8 mouse cellular contexts compared by ENCODE assay signal in genomic region chr11:85833761-85834385, GRCm38 (mm10). TPM values are rescaled to one million over a fixed set of nuclear protein-coding genes. Genes with fewer than 3 reads are reported as not detected.
DNase-seq lines count a peak whose midpoint lies in the region; ATAC-seq lines count a peak whose summit lies in the region.

No protein-coding gene starts in this region.

- peaks cover 54% of the 10 kb centered on the region for H3K4me1 ChIP-seq in forebrain, embryonic 12.5 days
- H3K4me1 ChIP-seq in forebrain, embryonic 16.5 days (replicated peaks; ENCODE audit: control insufficient read depth, insufficient read depth, low read length) = peaks cover 34% of the 10 kb centered on the region

- H3K4me3 ChIP-seq in forebrain, embryonic 12.5 days (replicated peaks) = peak overlapping the region; percentile 44; the same call in 1 of the 2 replicates
- no peak overlapping the region for H3K4me3 ChIP-seq in forebrain, embryonic 16.5 days (replicated peaks; ENCODE audit: low read length)

- H3K27ac ChIP-seq in forebrain, embryonic 12.5 days = no peak overlapping the region
- H3K27ac ChIP-seq in forebrain, embryonic 16.5 days (ENCODE audit: low read length) = no peak overlapping the region

- DNase-seq in embryo, embryonic 11 days = peak; percentile 50
- peak; percentile 26 for DNase-seq in induced T-regulatory cell, adult 2 months (ENCODE audit: low read depth)
- DNase-seq in lung, postnatal 10 days = peak; percentile 32
- no peak for DNase-seq in adipocyte (ENCODE audit: low spot score)
- no peak for DNase-seq in layer of hippocampus, adult 9-11 months
- no peak for DNase-seq in right cerebral cortex, postnatal 4 days

- H3K27me3 ChIP-seq in forebrain, embryonic 12.5 days = peaks cover 98% of the 10 kb centered on the region
- peaks cover 60% of the 10 kb centered on the region for H3K27me3 ChIP-seq in forebrain, embryonic 16.5 days (replicated peaks; ENCODE audit: control insufficient read depth, insufficient read depth, low read length)

- peak overlapping the region; percentile 12; the same call in 1 of the 2 replicates for H3K9ac ChIP-seq in forebrain, embryonic 12.5 days
- no peak overlapping the region for H3K9ac ChIP-seq in forebrain, embryonic 16.5 days (replicated peaks; ENCODE audit: low read depth, low read length)

- H3K36me3 ChIP-seq in forebrain, embryonic 12.5 days (replicated peaks) = no peaks in the 10 kb centered on the region
- no peaks in the 10 kb centered on the region for H3K36me3 ChIP-seq in forebrain, embryonic 16.5 days (ENCODE audit: control insufficient read depth, insufficient read depth)

- H3K9me3 ChIP-seq in forebrain, embryonic 12.5 days = no peaks in the 10 kb centered on the region
- H3K9me3 ChIP-seq in forebrain, embryonic 16.5 days (ENCODE audit: control insufficient read depth, low read length) = no peaks in the 10 kb centered on the region

- H3K4me2 ChIP-seq in forebrain, embryonic 12.5 days = no peak overlapping the region
- no peak overlapping the region for H3K4me2 ChIP-seq in forebrain, embryonic 16.5 days (ENCODE audit: low read length)

- ATAC-seq in forebrain, embryonic 12.5 days (ENCODE audit: low FRiP score) = no peak
- ATAC-seq in forebrain, embryonic 16.5 days = no peak

- 4% methylated on average over 11 of the region's 11 CpGs for WGBS in forebrain, embryonic 12.5 days
- WGBS in forebrain, embryonic 16.5 days = 4% methylated on average over 11 of the region's 11 CpGs

RNA-seq across cellular contexts. Expression of gene Tbx2, which starts 1.5 kb away (rescaled TPM):
- polyA plus RNA-seq in forebrain, embryonic 12.5 days (2016; fragmentation: Nextera tagmentation; extraction: Ambion mirVana) = 0.81 and 1.0 TPM in 2 replicates
- polyA plus RNA-seq in forebrain, embryonic 16.5 days (2015; fragmentation: Nextera tagmentation; extraction: Ambion mirVana) = 0.47 and 0.68 TPM in 2 replicates

RNA-seq across cellular contexts. Expression of gene Gm11444, which starts 16.3 kb away (rescaled TPM):
- polyA plus RNA-seq in forebrain, embryonic 12.5 days (2016; fragmentation: Nextera tagmentation; extraction: Ambion mirVana) = not detected in 2 replicates
- polyA plus RNA-seq in forebrain, embryonic 16.5 days (2015; fragmentation: Nextera tagmentation; extraction: Ambion mirVana) = not detected in 2 replicates

RNA-seq across cellular contexts. Expression of gene Tbx4, which starts 52.3 kb away (rescaled TPM):
- polyA plus RNA-seq in forebrain, embryonic 12.5 days (2016; fragmentation: Nextera tagmentation; extraction: Ambion mirVana) = 0.23 and 0.42 TPM in 2 replicates
- 0.23 and 0.26 TPM in 2 replicates for polyA plus RNA-seq in forebrain, embryonic 16.5 days (2015; fragmentation: Nextera tagmentation; extraction: Ambion mirVana)

Comparison
In these comparisons a context has a peak if more than half of its experiments do, and no peak if none do; other contexts are left out.
1. DNase-seq: peak in embryo, embryonic 11 days (single experiment), induced T-regulatory cell, adult 2 months (single experiment) and lung, postnatal 10 days (single experiment); none in adipocyte (single experiment), layer of hippocampus, adult 9-11 months (single experiment) and right cerebral cortex, postnatal 4 days (single experiment).